Mouse (Mus musculus) thymus, postnatal 25 days (tissue): Measurements from ENCODE around the gene A830018L16Rik.
"Not testable (repeated sequence)": the region's sequence is repeated elsewhere in the genome, so short reads cannot be mapped to it uniquely, and the experiment has no call there.

ENCODE experiments used
- DNase-seq: peaks from one replicate; pipeline ENCODE4 v3.0.0; 2022

The A830018L16Rik gene

GRCm38 (mm10) chr1:11413894-11414556, at the start of gene A830018L16Rik:
Gene A830018L16Rik, plus strand, starts transcription at chr1:11414105.
- DNase-seq = no peak

GRCm38 (mm10) chr1:11385846-11386245, 28.1 kb upstream of the A830018L16Rik start:
- no peak for DNase-seq

GRCm38 (mm10) chr1:11395408-11395807, 18.5 kb upstream of the A830018L16Rik start:
- no peak for DNase-seq

GRCm38 (mm10) chr1:11395996-11396736, 17.7 kb upstream of the A830018L16Rik start:
- no peak for DNase-seq

- DNase-seq = no peak
Observed at GRCm38 (mm10) chr1:11401159-11401558, 12.7 kb upstream of the A830018L16Rik start.

- no peak for DNase-seq
Observed at GRCm38 (mm10) chr1:11405527-11405926, 8.4 kb upstream of the A830018L16Rik start.

GRCm38 (mm10) chr1:11406026-11406425, 7.9 kb upstream of the A830018L16Rik start:
- no peak for DNase-seq

GRCm38 (mm10) chr1:11414560-11414959, 655 bp downstream of the A830018L16Rik start:
- DNase-seq = no peak

GRCm38 (mm10) chr1:11427310-11427709, 13.4 kb downstream of the A830018L16Rik start:
- no peak for DNase-seq

GRCm38 (mm10) chr1:11458353-11458752, 44.4 kb downstream of the A830018L16Rik start:
- no peak for DNase-seq

GRCm38 (mm10) chr1:11466325-11466724, 52.4 kb downstream of the A830018L16Rik start:
- DNase-seq = no peak

- DNase-seq = no peak
Observed at GRCm38 (mm10) chr1:11467065-11467643, 53.2 kb downstream of the A830018L16Rik start.

- DNase-seq = no peak
Observed at GRCm38 (mm10) chr1:11492936-11493335, 79.0 kb downstream of the A830018L16Rik start.

GRCm38 (mm10) chr1:11501556-11501955, 87.7 kb downstream of the A830018L16Rik start:
- DNase-seq = no peak

- not testable (repeated sequence) for DNase-seq
Observed at GRCm38 (mm10) chr1:11549810-11550209, 135.9 kb downstream of the A830018L16Rik start.

GRCm38 (mm10) chr1:11565309-11565708, 151.4 kb downstream of the A830018L16Rik start:
- peak; percentile 1 for DNase-seq

GRCm38 (mm10) chr1:11566730-11567129, 152.8 kb downstream of the A830018L16Rik start:
- no peak for DNase-seq

- no peak for DNase-seq
Observed at GRCm38 (mm10) chr1:11567300-11567885, 153.5 kb downstream of the A830018L16Rik start.

- no peak for DNase-seq
Observed at GRCm38 (mm10) chr1:11570274-11570673, 156.4 kb downstream of the A830018L16Rik start.

GRCm38 (mm10) chr1:11573462-11573861, 159.6 kb downstream of the A830018L16Rik start:
- no peak for DNase-seq

GRCm38 (mm10) chr1:11580026-11580425, 166.1 kb downstream of the A830018L16Rik start:
- DNase-seq = no peak

GRCm38 (mm10) chr1:11588305-11588704, 174.4 kb downstream of the A830018L16Rik start:
- no peak for DNase-seq

- no peak for DNase-seq
Observed at GRCm38 (mm10) chr1:11650137-11650536, 236.2 kb downstream of the A830018L16Rik start.
